Mouse (Mus musculus) c-Kit-positive CD71-positive TER-119-negative erythroid progenitor cells, embryonic 14.5 days (primary cell): Measurements from ENCODE around the gene Gpnmb.

Experiments used
- DNase-seq: peaks from one replicate; pipeline ENCODE4 v3.0.0-alpha.2; 2013; ENCODE audit warnings: low read depth

Gpnmb gene

DNA sequence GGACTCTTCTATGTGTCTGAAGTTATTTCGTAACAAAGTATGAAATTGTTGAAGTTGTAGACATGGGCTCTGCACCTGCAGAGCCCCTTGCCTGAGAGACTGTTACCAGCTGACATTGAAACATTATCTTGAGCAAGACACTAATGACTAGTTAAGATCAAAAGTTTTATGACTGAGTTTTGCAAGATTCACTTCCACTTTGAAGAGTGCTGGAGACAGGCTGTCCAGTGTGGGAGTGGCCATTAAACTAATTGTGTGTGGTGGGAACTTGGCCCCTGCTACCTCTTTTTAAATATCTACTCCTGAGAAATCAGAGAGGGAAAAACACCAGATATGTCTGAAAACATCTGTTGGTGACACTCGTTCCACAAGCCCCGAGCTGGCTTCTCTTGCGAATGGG, 5.1 kb upstream of the Gpnmb start:
- no peak for DNase-seq

DNA sequence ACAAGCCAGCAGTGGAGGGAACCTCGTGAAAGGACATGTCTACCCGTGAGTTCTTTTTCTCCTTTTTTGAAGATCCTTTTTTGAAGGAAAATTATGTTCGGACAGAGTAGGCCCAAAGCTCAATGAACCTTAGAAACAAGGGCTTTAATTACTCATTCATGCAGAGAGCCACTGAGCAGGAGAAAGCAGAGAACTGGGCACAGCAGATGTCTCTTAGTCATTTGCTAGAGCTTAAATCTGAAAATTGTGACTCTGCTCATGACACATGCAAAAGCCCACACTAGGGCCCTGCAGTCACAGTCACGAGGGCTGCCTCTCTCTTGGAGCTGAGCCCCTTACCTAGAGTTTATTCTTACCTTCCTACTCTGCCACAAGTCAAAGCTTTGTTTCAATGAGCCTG, 3.6 kb upstream of the Gpnmb start:
- DNase-seq = no peak

DNA sequence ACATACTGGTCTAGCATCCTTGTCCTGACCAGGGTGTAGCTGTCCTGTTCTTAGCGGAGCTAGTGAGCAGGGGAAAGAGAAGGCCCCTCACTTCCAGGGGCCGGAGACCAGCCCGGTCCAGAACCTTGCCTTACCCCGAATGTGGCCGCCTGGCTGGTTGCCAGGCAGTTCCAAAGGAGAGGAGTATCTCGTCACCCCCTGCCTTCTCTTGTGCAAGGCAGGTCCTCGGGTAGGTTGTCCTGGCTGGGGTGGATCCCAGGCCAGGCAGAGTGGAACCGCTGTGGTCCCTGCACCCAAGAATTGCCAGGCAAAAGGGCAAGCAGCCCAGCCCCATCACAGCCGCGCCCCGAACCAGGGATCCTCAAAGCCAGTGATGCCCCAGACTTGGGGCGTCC, 919 bp downstream of the Gpnmb start:
- DNase-seq = no peak

DNA sequence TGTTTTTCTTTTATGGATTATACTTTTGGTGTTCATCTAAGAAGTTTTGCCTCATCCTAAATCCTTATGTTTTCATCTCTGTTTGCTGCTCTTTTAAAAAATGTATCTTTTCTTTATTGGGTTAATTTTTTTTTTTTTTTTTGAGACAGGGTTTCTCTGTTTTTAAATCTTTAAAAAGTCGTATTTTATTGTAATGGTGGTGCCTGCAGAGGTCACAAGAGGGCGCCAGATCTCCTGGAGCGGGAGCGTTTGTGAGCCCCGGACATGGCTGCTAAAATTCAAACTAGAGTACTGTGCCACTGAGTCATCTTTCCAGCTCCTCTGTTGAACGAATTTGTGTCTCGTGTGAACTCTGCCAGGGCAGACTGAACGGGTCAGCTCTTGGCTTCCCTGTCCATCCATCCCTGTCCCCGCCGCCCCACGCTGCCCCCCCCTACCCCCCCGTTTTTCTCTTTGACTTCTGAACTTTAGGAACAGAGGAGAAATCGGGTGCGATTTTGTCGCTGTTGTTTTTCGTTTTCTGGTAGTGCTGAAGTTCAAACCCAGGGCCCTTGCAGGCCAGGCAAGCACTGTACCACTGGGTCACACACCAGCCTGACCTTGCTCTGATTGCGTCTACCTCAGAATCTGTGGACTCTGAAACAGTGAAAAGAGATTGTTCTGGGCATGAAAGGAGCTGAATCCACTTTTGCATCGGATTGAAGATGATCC, 3.3 kb downstream of the Gpnmb start:
- DNase-seq = peak; percentile 23

DNA sequence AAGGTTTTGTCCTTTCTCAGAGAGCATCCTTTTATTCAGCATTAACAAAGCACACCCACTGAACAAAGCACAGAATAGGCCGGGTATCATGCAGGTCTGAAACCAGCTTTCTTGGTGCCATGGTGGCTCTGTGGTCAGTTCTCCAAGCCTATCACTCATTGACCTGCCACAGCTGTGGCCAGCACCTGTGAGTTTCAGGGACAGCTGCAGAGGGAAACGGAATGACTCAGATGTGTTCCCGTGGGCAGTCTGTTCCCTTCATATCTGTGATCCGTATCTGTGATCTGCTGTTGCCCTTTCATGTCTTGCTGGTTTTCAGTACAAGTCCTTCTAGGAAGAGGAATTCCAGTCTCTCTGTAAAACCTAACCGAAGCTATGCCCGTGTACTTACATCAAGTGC, 10.2 kb downstream of the Gpnmb start:
- DNase-seq = no peak

DNA sequence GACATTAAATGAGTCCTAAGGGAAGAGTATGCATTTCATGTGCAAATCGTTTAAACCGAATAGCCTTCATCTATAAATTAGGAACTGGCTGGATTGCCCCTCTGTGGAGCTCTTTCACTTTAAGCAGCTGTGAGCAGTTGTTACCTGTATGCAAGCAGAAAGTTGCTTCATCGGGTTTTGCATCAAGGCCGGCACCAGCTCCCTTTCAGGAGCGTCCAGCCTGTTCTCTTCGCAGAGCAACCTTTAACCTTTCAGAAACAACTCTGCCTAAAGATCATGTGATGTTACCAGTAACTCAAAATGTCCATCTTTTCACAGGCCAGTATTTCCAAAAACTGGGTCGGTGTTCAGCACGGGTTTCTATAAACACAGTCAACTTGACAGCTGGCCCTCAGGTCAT, 10.6 kb downstream of the Gpnmb start:
- no peak for DNase-seq

DNA sequence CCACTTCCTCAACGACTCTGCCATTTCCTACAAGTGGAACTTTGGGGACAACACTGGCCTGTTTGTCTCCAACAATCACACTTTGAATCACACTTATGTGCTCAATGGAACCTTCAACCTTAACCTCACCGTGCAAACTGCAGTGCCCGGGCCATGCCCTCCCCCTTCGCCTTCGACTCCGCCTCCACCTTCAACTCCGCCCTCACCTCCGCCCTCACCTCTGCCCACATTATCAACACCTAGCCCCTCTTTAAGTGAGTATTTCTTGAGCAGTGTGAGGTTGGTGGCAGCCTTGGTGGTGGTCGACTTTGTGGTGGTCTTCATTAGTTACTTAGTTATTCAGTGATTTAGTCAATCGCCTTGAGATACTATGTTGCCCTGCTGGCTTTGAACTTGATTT, 11.5 kb downstream of the Gpnmb start:
- DNase-seq = no peak

DNA sequence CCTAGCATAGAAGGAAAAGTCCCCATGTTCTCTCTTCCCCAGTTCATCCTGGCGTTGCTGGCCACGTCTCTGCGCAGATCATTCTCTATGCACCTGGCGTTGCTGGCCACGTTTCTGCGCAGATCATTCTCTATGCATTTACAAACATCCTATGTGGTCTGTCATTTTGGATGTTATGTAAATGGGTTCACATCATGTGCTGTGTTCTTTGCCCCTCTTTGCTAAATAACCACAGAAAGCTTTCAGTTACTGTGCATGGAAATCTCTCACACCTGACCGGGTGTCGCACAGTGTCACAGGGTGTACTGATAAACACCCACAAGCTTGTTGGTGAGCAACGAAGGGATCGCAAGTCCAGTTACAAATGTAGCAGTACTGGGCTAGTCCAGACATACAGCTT, 12.0 kb downstream of the Gpnmb start:
- no peak for DNase-seq

DNA sequence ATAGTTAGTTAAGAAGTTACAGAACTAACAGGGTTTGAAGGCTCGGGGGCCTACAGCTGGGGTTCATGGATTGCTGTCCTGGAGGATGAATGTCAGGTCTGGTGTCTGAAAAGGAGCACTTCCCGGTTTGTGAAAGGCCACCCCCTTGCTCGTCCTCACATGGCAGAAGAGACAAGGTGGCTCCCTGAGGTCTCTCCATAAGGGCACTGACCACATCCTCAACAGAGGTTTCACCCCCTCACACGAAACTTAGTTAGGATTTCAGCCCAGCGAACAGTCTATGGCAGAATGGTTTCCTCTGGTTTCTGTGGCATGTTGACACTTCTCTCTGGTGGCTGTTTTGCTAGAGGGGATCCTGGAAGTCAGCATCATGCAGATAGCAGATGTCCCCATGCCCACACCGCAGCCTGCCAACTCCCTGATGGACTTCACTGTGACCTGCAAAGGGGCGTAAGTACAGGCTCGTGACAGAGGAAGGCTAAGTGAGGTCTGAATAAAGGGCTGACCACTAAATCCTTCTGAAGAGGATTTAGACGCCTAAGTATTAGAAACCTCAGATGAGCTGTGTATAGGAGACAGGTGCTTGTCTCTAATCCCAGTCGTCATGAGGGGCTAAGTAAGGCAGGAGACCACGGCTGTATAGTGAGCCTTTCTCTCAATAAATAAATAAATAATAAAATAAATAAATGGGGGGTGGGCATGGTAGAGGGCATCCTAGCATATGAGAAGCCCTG, 14.5 kb downstream of the Gpnmb start:
- DNase-seq = no peak

DNA sequence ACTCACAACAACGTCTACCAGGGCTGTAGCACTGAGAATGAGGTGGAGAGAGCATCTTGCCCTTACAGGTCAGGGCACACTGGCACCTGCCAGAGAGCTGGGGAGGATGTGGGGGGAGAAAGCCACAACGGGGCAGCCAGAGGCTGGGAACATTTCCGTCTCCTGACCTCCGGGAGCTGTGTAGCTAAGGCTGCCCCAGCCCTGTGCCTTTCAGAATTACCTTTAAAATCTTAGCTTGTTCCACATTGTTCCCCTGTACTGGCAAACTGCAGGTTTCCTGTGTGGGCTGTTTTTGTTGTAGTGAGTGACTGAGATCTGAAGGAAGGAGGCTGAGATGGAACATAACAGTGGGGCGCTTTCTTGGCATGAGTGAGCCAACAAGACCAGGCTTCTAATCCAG, 15.8 kb downstream of the Gpnmb start:
- DNase-seq = no peak

DNA sequence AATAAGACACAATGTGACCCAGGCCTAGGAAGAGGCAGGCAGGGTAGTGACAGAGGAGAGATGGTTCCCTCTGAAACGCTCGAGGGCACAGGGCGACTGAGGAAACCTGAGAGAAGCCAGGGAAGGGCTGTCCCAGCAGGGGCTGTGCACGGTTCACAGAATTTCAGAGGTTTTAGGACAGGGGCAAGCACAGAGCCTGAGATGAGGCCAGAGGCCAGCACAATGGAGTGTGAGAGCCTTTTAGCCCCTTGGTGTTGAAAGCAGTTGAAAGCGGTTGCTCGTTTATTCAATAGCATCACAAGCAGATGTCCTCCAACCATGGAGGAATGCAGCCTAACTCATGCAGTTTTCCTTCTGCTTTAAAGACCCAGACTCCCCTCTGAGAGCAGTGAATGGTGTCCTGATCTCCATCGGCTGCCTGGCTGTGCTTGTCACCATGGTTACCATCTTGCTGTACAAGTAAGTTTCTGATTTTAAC, 18.9 kb downstream of the Gpnmb start:
- DNase-seq = no peak

DNA sequence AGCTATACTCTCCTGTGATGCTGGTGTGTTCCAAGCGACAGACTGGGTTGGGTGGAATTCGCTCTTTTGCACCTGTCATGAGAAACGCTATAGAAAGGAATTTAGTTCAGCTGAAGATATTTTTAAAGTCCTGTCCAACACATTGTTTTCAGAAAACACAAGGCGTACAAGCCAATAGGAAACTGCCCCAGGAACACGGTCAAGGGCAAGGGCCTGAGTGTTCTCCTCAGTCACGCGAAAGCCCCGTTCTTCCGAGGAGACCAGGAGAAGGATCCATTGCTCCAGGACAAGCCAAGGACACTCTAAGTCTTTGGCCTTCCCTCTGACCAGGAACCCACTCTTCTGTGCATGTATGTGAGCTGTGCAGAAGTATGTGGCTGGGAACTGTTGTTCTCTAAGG, 19.7 kb downstream of the Gpnmb start:
- DNase-seq = no peak

DNA sequence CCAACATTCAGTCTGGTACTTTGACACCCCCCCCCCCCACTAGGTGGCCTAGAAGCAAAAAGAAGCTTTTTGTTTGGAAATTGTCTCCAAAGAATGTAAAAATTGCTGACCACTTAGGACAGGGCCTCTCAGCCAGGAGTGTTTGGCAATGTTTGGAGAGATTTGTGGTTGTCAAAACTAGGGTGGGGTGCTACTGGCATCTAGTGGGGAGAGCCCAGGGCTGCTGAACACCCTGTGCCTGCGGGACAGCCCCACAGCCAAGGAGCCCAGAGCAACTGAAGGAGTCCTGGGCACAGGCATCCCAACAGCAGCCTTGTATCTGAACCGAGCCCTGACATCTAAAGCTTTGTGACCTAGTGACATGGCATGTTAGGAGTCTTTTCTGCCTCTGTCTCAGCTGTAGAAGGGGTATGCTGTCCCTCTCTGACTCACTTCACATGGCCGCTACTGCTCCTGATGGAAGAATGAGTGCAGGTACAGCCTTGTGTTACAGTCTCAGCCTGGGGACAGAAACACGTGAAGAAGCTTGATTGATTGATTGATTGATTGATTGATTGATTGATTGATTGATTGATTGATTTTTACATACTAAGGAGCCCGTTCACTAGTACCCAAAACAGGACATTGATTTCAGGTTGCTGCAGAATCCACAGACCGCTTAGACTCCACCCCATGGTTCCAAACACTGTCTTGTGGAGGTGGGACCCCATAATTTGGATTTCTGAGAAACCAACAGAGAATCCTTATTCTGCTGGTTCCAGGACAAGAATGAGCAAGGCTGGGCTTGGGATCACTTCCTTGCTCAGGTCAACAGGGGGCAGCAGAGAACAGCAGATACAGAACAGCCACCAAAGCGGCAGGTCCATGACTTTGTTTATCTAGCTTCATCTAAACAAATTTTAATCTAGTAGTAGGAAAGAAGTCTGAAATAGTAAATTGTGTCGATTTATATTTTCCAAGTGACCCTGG, 21.0 kb downstream of the Gpnmb start:
- DNase-seq = peak; percentile 62

DNA sequence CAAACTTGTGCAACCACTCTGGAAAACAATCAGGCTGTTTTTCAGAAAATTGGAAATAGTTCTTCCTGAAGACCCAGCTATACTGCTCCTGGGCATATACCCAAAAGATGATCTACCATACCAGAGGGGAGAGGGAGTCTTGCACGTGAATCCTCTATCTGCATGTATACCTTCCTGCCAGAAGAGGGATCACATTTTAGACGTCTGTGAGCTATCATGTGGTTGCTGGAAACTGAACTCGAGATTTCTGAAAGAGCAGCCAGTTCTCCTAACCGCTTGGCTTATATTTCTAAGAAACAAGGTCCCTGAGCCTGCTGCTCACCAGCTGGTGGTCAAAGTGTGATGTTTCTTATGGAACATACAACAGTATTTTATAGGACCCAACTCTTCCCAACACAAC, 32.0 kb downstream of the Gpnmb start:
- DNase-seq = no peak

DNA sequence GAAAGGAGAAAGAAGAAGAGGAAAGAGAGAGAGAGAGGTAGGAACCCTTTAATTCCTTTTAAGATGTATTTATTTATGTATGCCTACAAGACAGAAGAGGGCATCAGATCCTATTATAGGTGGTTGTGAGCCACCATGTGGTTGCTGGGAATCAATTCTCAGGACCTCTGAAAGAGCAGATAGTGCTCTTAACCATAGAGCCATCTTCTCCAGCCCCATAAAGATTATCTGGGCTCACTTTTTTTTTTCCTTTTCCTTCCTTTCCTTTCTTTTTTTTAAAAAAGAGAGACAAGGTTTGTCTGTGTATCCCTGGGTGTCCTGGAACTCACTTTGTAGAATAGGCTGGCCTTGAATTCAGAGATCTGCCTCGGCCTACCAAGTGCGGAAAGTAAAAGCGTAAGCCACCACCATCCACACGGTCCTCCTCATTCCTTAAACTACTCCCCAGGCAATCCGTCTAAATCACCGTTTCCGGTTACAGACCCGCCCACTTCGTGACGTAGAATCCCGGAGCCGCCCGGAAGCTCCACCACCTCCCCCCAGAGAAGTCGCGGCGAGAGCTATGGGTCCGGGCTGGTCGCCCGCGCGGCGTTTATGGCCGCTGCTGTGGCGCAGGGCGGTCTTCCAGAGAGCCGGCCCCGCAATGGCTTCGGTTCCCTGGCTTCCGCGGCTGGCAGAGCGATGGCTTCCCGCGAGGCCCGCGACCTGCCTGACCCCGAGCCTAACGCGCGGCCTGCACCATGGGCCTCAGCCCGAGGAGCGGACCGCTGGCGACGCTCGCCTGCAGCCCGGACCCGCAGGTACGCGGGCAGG, 37.2 kb downstream of the Gpnmb start, which contains the start of gene Malsu1:
TSS of gene Malsu1 (plus strand) at position 492 of the 813 bp plus-strand sequence.
- DNase-seq = peak; percentile 88

DNA sequence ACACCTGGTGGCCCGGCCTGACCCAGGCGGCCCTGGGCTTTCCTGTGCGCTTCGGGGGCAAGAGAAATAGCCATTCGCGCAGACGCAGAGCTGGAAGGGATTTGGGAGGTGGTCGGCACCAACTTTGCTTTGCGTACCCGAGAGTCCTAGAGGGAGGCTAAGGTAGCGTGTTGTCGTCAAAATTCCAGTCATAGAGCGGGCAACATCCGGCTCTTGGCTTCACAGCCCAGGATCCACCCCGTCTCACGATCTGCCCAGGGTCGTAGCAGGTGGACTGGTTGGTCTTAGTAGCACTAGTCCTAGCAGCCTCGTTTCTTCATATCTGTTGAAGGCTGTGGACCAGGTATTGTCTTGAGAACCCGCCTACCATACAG, 37.8 kb downstream of the Gpnmb start:
- peak; percentile 19 for DNase-seq

DNA sequence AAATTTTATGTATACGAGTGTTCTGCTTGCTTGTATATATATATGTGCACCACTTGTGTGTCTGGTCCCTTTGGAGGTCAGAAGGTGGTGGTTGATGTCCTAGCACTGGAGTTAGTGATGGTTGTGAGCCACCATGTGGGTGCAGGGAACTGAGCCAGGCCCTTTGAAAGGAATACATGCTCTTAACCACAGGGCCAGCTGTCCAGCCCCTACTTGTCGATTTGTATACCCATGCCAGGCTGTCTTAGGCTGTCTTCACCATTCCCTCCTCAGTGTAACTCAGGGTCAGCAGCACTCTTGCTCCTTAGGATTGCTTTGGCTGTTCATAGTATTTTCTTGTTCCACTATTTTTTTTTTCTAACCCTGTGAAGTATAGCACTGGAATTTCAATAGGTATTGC, 41.5 kb downstream of the Gpnmb start:
- DNase-seq = no peak

DNA sequence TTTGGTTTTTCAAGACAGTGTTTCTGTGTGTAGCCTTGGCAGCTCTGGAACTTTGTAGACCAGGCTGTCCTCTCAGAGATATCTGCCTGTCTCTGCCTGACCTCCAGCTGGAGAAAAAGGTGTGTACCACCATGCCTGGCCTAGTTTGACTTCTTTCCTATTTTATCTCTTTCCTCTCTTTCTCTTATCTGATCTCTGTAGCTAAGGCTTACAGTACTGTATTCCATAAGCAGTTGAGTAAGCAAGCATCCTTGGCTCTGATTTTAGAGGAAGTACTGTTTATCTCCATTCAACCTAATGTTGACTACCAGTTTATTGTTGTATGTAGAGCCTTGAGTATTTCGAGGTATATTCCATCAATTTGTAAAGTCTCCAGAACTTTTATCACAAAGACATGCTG, 43.0 kb downstream of the Gpnmb start:
- DNase-seq = no peak

DNA sequence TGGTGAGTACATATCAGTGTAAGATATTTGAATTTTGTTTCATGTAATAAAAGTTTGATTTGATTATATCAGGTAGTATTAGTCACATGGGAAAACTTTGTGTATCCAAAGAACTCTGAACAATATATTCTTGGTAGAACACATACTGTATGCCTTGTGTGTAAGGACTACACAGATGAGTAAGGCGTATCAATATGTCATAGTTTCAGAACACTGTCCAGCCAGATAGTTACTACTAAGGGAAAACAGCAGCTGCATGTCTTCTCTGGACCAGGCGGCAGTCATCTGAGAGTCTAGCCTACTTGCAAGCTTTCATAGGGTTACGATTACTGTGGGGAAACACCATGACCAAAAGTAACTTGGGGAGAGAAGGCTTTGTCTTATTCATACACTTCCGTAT, 46.7 kb downstream of the Gpnmb start:
- no peak for DNase-seq

DNA sequence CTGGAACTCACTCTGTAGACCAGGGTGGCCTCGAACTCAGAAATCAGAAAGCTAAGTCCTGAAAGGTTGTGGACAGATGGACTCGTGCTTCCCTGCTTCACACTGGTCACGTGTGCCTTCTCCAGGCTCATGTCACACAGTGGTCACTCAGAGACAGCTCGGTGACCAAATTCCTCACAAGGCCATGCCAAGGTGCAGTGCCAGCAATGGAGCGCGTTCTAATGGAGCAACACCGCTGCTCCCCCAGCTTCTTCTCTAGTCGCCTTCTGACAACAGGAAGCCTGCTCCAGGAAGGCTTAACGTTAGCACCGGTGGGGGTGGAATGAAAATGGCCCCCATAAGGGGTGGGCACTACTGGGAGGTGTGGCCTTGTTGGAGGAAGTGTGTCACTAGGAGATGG, 58.6 kb downstream of the Gpnmb start:
- no peak for DNase-seq

DNA sequence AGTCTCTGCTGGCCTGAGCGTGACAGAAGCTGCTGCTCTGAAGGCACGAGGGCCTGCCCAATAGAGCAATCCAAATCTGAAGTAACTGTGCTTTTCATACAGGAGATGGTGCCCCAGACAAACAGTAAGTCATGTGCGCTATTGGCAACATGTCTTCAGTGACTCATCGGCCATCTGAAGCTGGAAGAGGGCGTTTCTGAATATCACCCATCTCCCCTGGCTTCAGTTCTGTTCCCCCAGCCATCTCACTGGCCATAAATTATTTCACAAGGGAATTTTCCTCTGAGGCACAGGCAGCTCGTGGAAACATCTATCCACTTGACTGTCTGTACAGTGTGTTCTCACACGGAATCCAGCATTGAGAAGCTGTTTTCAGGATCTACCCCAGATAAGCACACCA, 60.1 kb downstream of the Gpnmb start:
- DNase-seq = no peak
